Mouse (Mus musculus) heart, postnatal 0 days (tissue): ENCODE measurements around the gene Gzme.
"Not testable (repeated sequence)": the region's sequence is repeated elsewhere in the genome, so short reads cannot be mapped to it uniquely, and the experiment has no call there.

Experiments
- CTCF ChIP-seq: IDR thresholded peaks from 2 replicates; pipeline ENCODE4 v1.5.1; 2016; ENCODE audit warnings: antibody characterized with exemption, control low read depth, low read depth
- EP300 ChIP-seq: IDR thresholded peaks from 2 replicates; pipeline ENCODE4 v1.6.1; 2016; ENCODE audit warnings: antibody characterized with exemption, low read depth

- not testable (repeated sequence) for TF ChIP-seq CTCF, EP300
Observed at GRCm38 (mm10) chr14:56115531-56116310, 4.7 kb downstream of the Gzme start.
